In the genomic region with DNA sequence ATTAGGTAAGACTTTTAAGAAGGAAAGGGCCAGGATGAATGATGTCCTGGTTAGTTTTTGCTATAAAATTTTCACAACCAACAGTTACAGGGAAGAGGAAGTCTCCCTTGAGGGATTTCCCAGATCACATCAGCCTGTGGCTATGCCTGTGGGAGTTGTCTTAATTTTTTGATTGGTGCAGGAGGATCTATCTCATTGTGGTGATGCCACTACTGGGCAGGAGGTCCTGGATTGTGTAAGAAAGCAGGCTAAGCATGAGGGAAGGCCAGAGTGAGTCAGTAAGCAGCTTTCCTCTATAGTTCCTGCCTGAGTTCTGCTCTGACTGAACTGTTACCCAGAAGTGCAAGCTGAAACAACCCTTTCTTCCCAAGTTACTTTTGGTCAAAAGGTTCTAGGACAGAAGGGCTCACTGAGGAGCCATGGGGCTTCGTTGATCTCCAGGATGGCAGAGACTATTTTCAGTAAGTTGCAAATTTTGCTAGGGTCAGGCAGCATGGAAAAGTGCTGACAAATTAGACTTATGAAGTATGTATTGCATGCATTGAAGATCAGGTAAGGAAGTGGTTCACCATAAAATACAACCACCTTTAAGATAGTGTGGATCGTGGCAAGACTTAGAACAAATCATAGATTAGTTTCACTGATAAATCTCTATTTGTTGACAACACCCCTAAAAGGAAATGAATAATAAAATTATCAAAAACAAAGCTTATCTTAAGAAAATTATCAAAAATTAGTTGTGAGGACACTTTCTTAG, we compare ENCODE assay signal across 27 mouse cellular contexts. TPM values are rescaled to one million over a fixed set of nuclear protein-coding genes. Genes with fewer than 3 reads are reported as not detected.
A peak's percentile ranks its signal among the peaks of the same experiment; 100 is the strongest.
DNase-seq lines count a peak whose midpoint lies in the region; ATAC-seq and TF ChIP-seq lines count a peak whose summit lies in the region.
"Had no signal": no experiment of that assay in that cellular context is flagged by ENCODE, and none has a peak within 500 bp of the region (broad histone marks: within the 10 kb centered on the region; RNA-seq: fewer than 3 reads in every experiment).

No protein-coding gene starts in this region.

- H3K9ac ChIP-seq in hindbrain, embryonic 12.5 days: no peak overlapping the region
- H3K9ac ChIP-seq: embryonic facial prominence, embryonic 12.5 days; forebrain, embryonic 12.5 days; hindbrain, embryonic 15.5 days; liver, embryonic 14.5 days; lung, embryonic 14.5 days had no signal

- H3K36me3 ChIP-seq in small intestine, adult 2 months (ENCODE audit: control insufficient read depth, insufficient read depth, low read length): no peaks in the 10 kb centered on the region
- no peaks in the 10 kb centered on the region for H3K36me3 ChIP-seq in hindbrain, embryonic 12.5 days
- H3K36me3 ChIP-seq: embryonic facial prominence, embryonic 12.5 days; forebrain, embryonic 12.5 days; heart, embryonic 10.5 days; hindbrain, embryonic 15.5 days; midbrain, embryonic 10.5 days had no signal

- no peak for TF ChIP-seq CTCF in small intestine, adult 2 months (IDR thresholded peaks at IDR 0.05; ENCODE audit: extremely low read depth, insufficient read length, insufficient replicate concordance, low read depth, low read length)

- H3K4me3 ChIP-seq in small intestine, adult 2 months (ENCODE audit: low read depth, low read length): no peak overlapping the region
- no peak overlapping the region for H3K4me3 ChIP-seq in hindbrain, embryonic 12.5 days
- H3K4me3 ChIP-seq: embryonic facial prominence, embryonic 12.5 days; forebrain, embryonic 12.5 days; heart, embryonic 10.5 days; hindbrain, embryonic 15.5 days; midbrain, embryonic 10.5 days had no signal

- DNase-seq in CD4-positive helper T cell, adult 2 months (ENCODE audit: low read depth, low spot score): peak; percentile 56
- DNase-seq in NIH3T3 (ENCODE audit: low read depth): peak; percentile 14
- peak; percentile 64 for DNase-seq in induced T-regulatory cell, adult 2 months (ENCODE audit: low read depth)
- no peak for DNase-seq in neural tube, embryonic 10.5 days (ENCODE audit: extremely low spot score, low spot score)
- DNase-seq in layer of hippocampus, adult 18-20 months (ENCODE audit: low spot score in 2 of 2): no peak
- DNase-seq: adrenal gland, postnatal 10 days; cerebellum, adult 11-12 months; cerebellum, postnatal 10 days; gastrocnemius, postnatal 36 days; heart, postnatal 4 days; kidney, adult 9 months; kidney, postnatal 25 days; right cerebral cortex, postnatal 14 days; spleen, adult 18-20 months had no signal

- no peak for TF ChIP-seq POLR2A in small intestine, adult 2 months (IDR thresholded peaks at IDR 0.05; ENCODE audit: low read depth, low read length)

- 52% methylated on average over 2 of the region's 2 CpGs for WGBS in small intestine, adult 2 months
- 69% methylated on average over 2 of the region's 2 CpGs for WGBS in hindbrain, embryonic 12.5 days

- peaks cover 3% of the 10 kb centered on the region; the same call in 1 of the 2 replicates for H3K27me3 ChIP-seq in small intestine, adult 2 months (ENCODE audit: control insufficient read depth, insufficient read depth, low read length)
- no peaks in the 10 kb centered on the region for H3K27me3 ChIP-seq in hindbrain, embryonic 12.5 days
- H3K27me3 ChIP-seq: embryonic facial prominence, embryonic 12.5 days; forebrain, embryonic 12.5 days had no signal

- H3K27ac ChIP-seq in small intestine, adult 2 months (ENCODE audit: insufficient read depth, low read depth, low read length): 0 out of 2 replicates have a peak overlapping the region, but pooled peaks have one; percentile 2
- no peak overlapping the region for H3K27ac ChIP-seq in hindbrain, embryonic 12.5 days
- H3K27ac ChIP-seq: embryonic facial prominence, embryonic 12.5 days; forebrain, embryonic 12.5 days; heart, embryonic 10.5 days; hindbrain, embryonic 15.5 days; liver, embryonic 14.5 days; midbrain, embryonic 10.5 days had no signal

- ATAC-seq in hindbrain, embryonic 12.5 days (ENCODE audit: low FRiP score): no peak
- ATAC-seq: intestine, embryonic 16.5 days; midbrain, embryonic 16.5 days had no signal

- H3K9me3 ChIP-seq in hindbrain, embryonic 12.5 days (replicated peaks): no peaks in the 10 kb centered on the region
- H3K9me3 ChIP-seq: embryonic facial prominence, embryonic 12.5 days; forebrain, embryonic 12.5 days; heart, embryonic 10.5 days; hindbrain, embryonic 15.5 days; midbrain, embryonic 10.5 days had no signal

- H3K4me2 ChIP-seq in hindbrain, embryonic 12.5 days (replicated peaks): no peak overlapping the region
- H3K4me2 ChIP-seq: embryonic facial prominence, embryonic 12.5 days; forebrain, embryonic 12.5 days; hindbrain, embryonic 15.5 days; lung, embryonic 14.5 days had no signal

- no peaks in the 10 kb centered on the region for H3K4me1 ChIP-seq in small intestine, adult 2 months (ENCODE audit: control insufficient read depth, insufficient read depth, insufficient read length, low read length)
- H3K4me1 ChIP-seq in hindbrain, embryonic 12.5 days: no peaks in the 10 kb centered on the region
- H3K4me1 ChIP-seq: embryonic facial prominence, embryonic 12.5 days; forebrain, embryonic 12.5 days; heart, embryonic 10.5 days; midbrain, embryonic 10.5 days had no signal

RNA-seq across cellular contexts. Expression of a gene that starts 5.4 kb away (rescaled TPM):
- polyA plus RNA-seq in small intestine, adult 2 months (2012; rRNA removed): 0.32 and 0.43 TPM in 2 replicates
- polyA plus RNA-seq in hindbrain, embryonic 12.5 days (2016; fragmentation: Nextera tagmentation; extraction: Ambion mirVana): 53.2 and 57.4 TPM in 2 replicates
- 10 to 100 TPM; 58.2 to 63.0 TPM for total RNA-seq in layer of hippocampus, adult 18-20 months (2021)

RNA-seq across cellular contexts. Expression of a gene that starts 44.2 kb away (rescaled TPM):
- polyA plus RNA-seq in small intestine, adult 2 months (2012; rRNA removed): 120 and 187 TPM in 2 replicates
- 1.5 and 1.6 TPM in 2 replicates for polyA plus RNA-seq in hindbrain, embryonic 12.5 days (2016; fragmentation: Nextera tagmentation; extraction: Ambion mirVana)
- total RNA-seq in layer of hippocampus, adult 18-20 months (2021): 1 to 10 TPM; 9.9 to 10.0 TPM
- total RNA-seq: gastrocnemius, postnatal 36 days; heart, postnatal 4 days had no signal
- polyA plus RNA-seq: heart, embryonic 10.5 days had no signal

RNA-seq across cellular contexts. Expression of a gene that starts 44.7 kb away (rescaled TPM):
- 3.7 and 7.1 TPM in 2 replicates for polyA plus RNA-seq in small intestine, adult 2 months (2012; rRNA removed)
- 0.25 and 0.29 TPM in 2 replicates for polyA plus RNA-seq in hindbrain, embryonic 12.5 days (2016; fragmentation: Nextera tagmentation; extraction: Ambion mirVana)
- total RNA-seq in layer of hippocampus, adult 18-20 months (2021): under 1 TPM in 1 of 2 experiments, not detected in 1; 0.15 TPM
- total RNA-seq: ES-E14; gastrocnemius, adult 18-20 months had no signal
- polyA plus RNA-seq: heart, embryonic 10.5 days had no signal

Comparison
In these comparisons a context has a peak if more than half of its experiments do, and no peak if none do; other contexts are left out.
1. DNase-seq: peak in CD4-positive helper T cell, adult 2 months (single experiment), NIH3T3 (single experiment) and induced T-regulatory cell, adult 2 months (single experiment); none in neural tube, embryonic 10.5 days (single experiment) and layer of hippocampus, adult 18-20 months (0 of 2).
2. RNA of a gene that starts 5.4 kb away (polyA plus RNA-seq): 53.2 to 57.4 TPM in hindbrain, embryonic 12.5 days; 0.32 to 0.43 TPM in small intestine, adult 2 months; every median in the first group is over 10 times any median in the second.
3. RNA of a gene that starts 44.2 kb away (polyA plus RNA-seq): 120 to 187 TPM in small intestine, adult 2 months; 1.5 to 1.6 TPM in hindbrain, embryonic 12.5 days; every median in the first group is over 10 times any median in the second.